Mouse (Mus musculus) megakaryocyte-erythroid progenitor cell, adult 5-6 weeks (primary cell): Measurements from ENCODE around the gene Hspa1l. TPM values are rescaled to one million over a fixed set of nuclear protein-coding genes. Genes with fewer than 3 reads are reported as not detected.
A peak's percentile ranks its signal among the peaks of the same experiment; 100 is the strongest.
"Not testable (repeated sequence)": the region's sequence is repeated elsewhere in the genome, so short reads cannot be mapped to it uniquely, and the experiment has no call there.

Source experiments
- ATAC-seq: replicated peaks from 2 replicates; pipeline ENCODE4 v1.8.0; 2016; ENCODE audit warnings: mild to moderate bottlenecking, inconsistent platforms; ENCODE audit not compliant: severe bottlenecking, poor library complexity, low FRiP score, low TSS enrichment
- total RNA-seq, 2 experiments: library from RNA; stranded (forward) in 1 of 2; stranded (reverse) in 1 of 2; fragments of 200-1000, 215-1000 nt in 1 of 2; fragments of >200 nt in 1 of 2; fragmentation: Nextera tagmentation in 1 of 2; gene quantifications; 2 replicates each; pipeline ENCODE4 v1.2.3; 2014 to 2017

Gene Hspa1l
- total RNA-seq, 2 experiments from 2014 or later, result not detected

- ATAC-seq, result no peak
These were observed 22.9 kb upstream of the Hspa1l start for GRCm38 (mm10) chr17:34949553-34949969.

GRCm38 (mm10) chr17:34950514-34951455, 21.7 kb upstream of the Hspa1l start:
- no peak for ATAC-seq

- ATAC-seq, result peak; percentile 17
These were observed 20.7 kb upstream of the Hspa1l start for GRCm38 (mm10) chr17:34951636-34952377.

GRCm38 (mm10) chr17:34952378-34953040, 20.0 kb upstream of the Hspa1l start:
- ATAC-seq, result peak; percentile 67

- no peak for ATAC-seq
These were observed 19.2 kb upstream of the Hspa1l start for GRCm38 (mm10) chr17:34953258-34953657.

- ATAC-seq, result no peak
These were observed 18.6 kb upstream of the Hspa1l start for GRCm38 (mm10) chr17:34953904-34954303.

- no peak for ATAC-seq
These were observed 17.7 kb upstream of the Hspa1l start for GRCm38 (mm10) chr17:34954831-34955230.

- no peak for ATAC-seq
These were observed 16.6 kb upstream of the Hspa1l start for GRCm38 (mm10) chr17:34955884-34956283.

GRCm38 (mm10) chr17:34956340-34956739, 16.2 kb upstream of the Hspa1l start:
- ATAC-seq, result no peak

- not testable (repeated sequence) for ATAC-seq
These were observed 15.2 kb upstream of the Hspa1l start for GRCm38 (mm10) chr17:34957291-34957690.

- not testable (repeated sequence) for ATAC-seq
These were observed 14.5 kb upstream of the Hspa1l start for GRCm38 (mm10) chr17:34957966-34958365.

- ATAC-seq, result peak; percentile 18
These were observed 13.8 kb upstream of the Hspa1l start for GRCm38 (mm10) chr17:34958734-34959129.

- peak; percentile 91 for ATAC-seq
These were observed 13.2 kb upstream of the Hspa1l start, which contains the start of gene Hspa1b for GRCm38 (mm10) chr17:34959130-34959778. TSS of gene Hspa1b (minus strand) at chr17:34959238.

- peak; percentile 22; the same call in 1 of the 2 replicates for ATAC-seq
These were observed 12.5 kb upstream of the Hspa1l start for GRCm38 (mm10) chr17:34959881-34960515.

GRCm38 (mm10) chr17:34960702-34961493, 11.6 kb upstream of the Hspa1l start:
- no peak for ATAC-seq

GRCm38 (mm10) chr17:34962125-34962524, 10.4 kb upstream of the Hspa1l start:
- no peak for ATAC-seq

GRCm38 (mm10) chr17:34962841-34963240, 9.7 kb upstream of the Hspa1l start:
- ATAC-seq, result no peak

GRCm38 (mm10) chr17:34964640-34965049, 7.9 kb upstream of the Hspa1l start:
- ATAC-seq, result no peak
